9 mouse cellular contexts compared by ENCODE assay signal in genomic region chr8:122336251-122336910, GRCm38 (mm10). TPM values are rescaled to one million over a fixed set of nuclear protein-coding genes. Genes with fewer than 3 reads are reported as not detected.
DNase-seq lines count a peak whose midpoint lies in the region; ATAC-seq lines count a peak whose summit lies in the region.
"Had no signal": no experiment of that assay in that cellular context is flagged by ENCODE, and none has a peak within 500 bp of the region (broad histone marks: within the 10 kb centered on the region; RNA-seq: fewer than 3 reads in every experiment).

No protein-coding gene starts in this region.

- no peak overlapping the region for H3K9ac ChIP-seq in heart, embryonic 15.5 days
- peak overlapping the region; percentile 48 for H3K9ac ChIP-seq in midbrain, embryonic 14.5 days (replicated peaks; ENCODE audit: low read length)

- intact Hi-C loops in left cerebral cortex, postnatal 4 days (cut with DNase I) = loop anchor here (10.0 kb wide), 1 partner anchor 362 kb away; no protein-coding TSS in a partner anchor

- peak overlapping the region; percentile 35 for H3K4me3 ChIP-seq in heart, embryonic 15.5 days
- peak overlapping the region; percentile 49 for H3K4me3 ChIP-seq in midbrain, embryonic 14.5 days (replicated peaks; ENCODE audit: low read depth, low read length)

- no peaks in the 10 kb centered on the region for H3K9me3 ChIP-seq in heart, embryonic 15.5 days (replicated peaks)
- no peaks in the 10 kb centered on the region for H3K9me3 ChIP-seq in midbrain, embryonic 14.5 days (ENCODE audit: control insufficient read depth, low read length)

- H3K4me2 ChIP-seq in heart, embryonic 15.5 days = peak overlapping the region; percentile 59
- peak overlapping the region; percentile 82 for H3K4me2 ChIP-seq in midbrain, embryonic 14.5 days (ENCODE audit: low read length)

- peaks cover 61% of the 10 kb centered on the region for H3K36me3 ChIP-seq in heart, embryonic 15.5 days
- H3K36me3 ChIP-seq in midbrain, embryonic 14.5 days (ENCODE audit: control insufficient read depth, insufficient read depth, low read length) = no peaks in the 10 kb centered on the region

- ATAC-seq in heart, embryonic 15.5 days (replicated peaks; ENCODE audit: insufficient number of reproducible peaks, insufficient read depth, low FRiP score, low read depth) = peak; percentile 16; the same call in 1 of the 2 replicates
- peak; percentile 65 for ATAC-seq in midbrain, embryonic 14.5 days (ENCODE audit: low FRiP score, low TSS enrichment)
- ATAC-seq: Patski had no signal

- H3K27ac ChIP-seq in heart, embryonic 15.5 days = no peak overlapping the region
- H3K27ac ChIP-seq in midbrain, embryonic 14.5 days (replicated peaks; ENCODE audit: low read depth, low read length) = no peak overlapping the region

- WGBS in heart, embryonic 15.5 days = 46% methylated on average over 74 of the region's 81 CpGs
- WGBS in midbrain, embryonic 14.5 days = 2% methylated on average over 78 of the region's 81 CpGs

- peaks cover 7% of the 10 kb centered on the region; the same call in 1 of the 2 replicates for H3K27me3 ChIP-seq in heart, embryonic 15.5 days
- peaks cover 51% of the 10 kb centered on the region for H3K27me3 ChIP-seq in midbrain, embryonic 14.5 days (ENCODE audit: control insufficient read depth, insufficient read depth, low read length)
- H3K27me3 ChIP-seq: Patski had no signal

- DNase-seq in heart, adult 8-10 months (ENCODE audit: low spot score) = no peak
- peak; percentile 72 for DNase-seq in brain, adult 2 months (ENCODE audit: low read depth, low spot score)
- peak; percentile 51 for DNase-seq in gastrocnemius, postnatal 10 days
- DNase-seq in left cerebral cortex, postnatal 4 days = peak; percentile 71
- DNase-seq in midbrain, embryonic 14.5 days = peak; percentile 84
- no peak for DNase-seq in thymus, adult 18-20 months
- no peak for DNase-seq in heart, adult 9 months (ENCODE audit: low spot score in 2 of 2)

- peaks cover 21% of the 10 kb centered on the region for H3K4me1 ChIP-seq in heart, embryonic 15.5 days (replicated peaks)
- peaks cover 13% of the 10 kb centered on the region; the same call in 1 of the 2 replicates for H3K4me1 ChIP-seq in midbrain, embryonic 14.5 days (ENCODE audit: control insufficient read depth, insufficient read depth, low read length)

RNA-seq across cellular contexts. Expression of gene Trhr2, which starts 24.2 kb away (rescaled TPM):
- polyA plus RNA-seq in heart, embryonic 15.5 days (2015; fragmentation: Nextera tagmentation; extraction: Ambion mirVana) = not detected in 2 replicates
- not detected for total RNA-seq in heart, adult 8-10 months (2022)
- not detected for total RNA-seq in gastrocnemius, postnatal 10 days (2021)
- total RNA-seq in left cerebral cortex, postnatal 4 days (2021) = 1 to 10 TPM in 1 of 2 experiments, under 1 TPM in 1; 0.66 to 1.3 TPM
- not detected in 2 replicates for polyA plus RNA-seq in midbrain, embryonic 14.5 days (2014; fragmentation: Nextera tagmentation; extraction: Ambion mirVana)

RNA-seq across cellular contexts. Expression of gene Zc3h18, which starts 40.0 kb away (rescaled TPM):
- polyA plus RNA-seq in heart, embryonic 15.5 days (2015; fragmentation: Nextera tagmentation; extraction: Ambion mirVana) = 26.1 and 31.0 TPM in 2 replicates
- total RNA-seq in heart, adult 8-10 months (2022) = 10 to 100 TPM; 21.2 to 24.0 (median 22.4) TPM
- total RNA-seq in gastrocnemius, postnatal 10 days (2021) = 10 to 100 TPM; 23.7 to 27.8 TPM
- 10 to 100 TPM; 47.9 to 49.3 TPM for total RNA-seq in left cerebral cortex, postnatal 4 days (2021)
- polyA plus RNA-seq in midbrain, embryonic 14.5 days (2014; fragmentation: Nextera tagmentation; extraction: Ambion mirVana) = 22.4 and 27.9 TPM in 2 replicates

RNA-seq across cellular contexts. Expression of gene Zfpm1, which starts 54.4 kb away (rescaled TPM):
- 3.8 and 3.9 TPM in 2 replicates for polyA plus RNA-seq in heart, embryonic 15.5 days (2015; fragmentation: Nextera tagmentation; extraction: Ambion mirVana)
- total RNA-seq in heart, adult 8-10 months (2022) = 10 to 100 TPM; 18.1 to 23.2 (median 21.3) TPM
- total RNA-seq in gastrocnemius, postnatal 10 days (2021) = 10 to 100 TPM; 10.6 to 12.8 TPM
- total RNA-seq in left cerebral cortex, postnatal 4 days (2021) = 10 to 100 TPM in 1 of 2 experiments, 1 to 10 TPM in 1; 8.6 to 12.2 TPM
- 2.3 TPM in 2 replicates for polyA plus RNA-seq in midbrain, embryonic 14.5 days (2014; fragmentation: Nextera tagmentation; extraction: Ambion mirVana)

Comparison
In these comparisons a context has a peak if more than half of its experiments do, and no peak if none do; other contexts are left out.
1. DNase-seq: peak in brain, adult 2 months (single experiment), gastrocnemius, postnatal 10 days (single experiment), left cerebral cortex, postnatal 4 days (single experiment) and midbrain, embryonic 14.5 days (single experiment); none in heart, adult 8-10 months (single experiment), thymus, adult 18-20 months (0 of 2) and heart, adult 9 months (0 of 2).